Mouse (Mus musculus) adrenal gland (tissue): Measurements from ENCODE around the gene Klc2.
"Not testable (repeated sequence)": the region's sequence is repeated elsewhere in the genome, so short reads cannot be mapped to it uniquely, and the experiment has no call there.

Source experiments
- intact Hi-C: fragments of 180-260 bp; cut with DNase I; formaldehyde crosslinking; loops from one replicate; pipeline ENCODE4 v1.15.1; 2025

Klc2 gene

DNA sequence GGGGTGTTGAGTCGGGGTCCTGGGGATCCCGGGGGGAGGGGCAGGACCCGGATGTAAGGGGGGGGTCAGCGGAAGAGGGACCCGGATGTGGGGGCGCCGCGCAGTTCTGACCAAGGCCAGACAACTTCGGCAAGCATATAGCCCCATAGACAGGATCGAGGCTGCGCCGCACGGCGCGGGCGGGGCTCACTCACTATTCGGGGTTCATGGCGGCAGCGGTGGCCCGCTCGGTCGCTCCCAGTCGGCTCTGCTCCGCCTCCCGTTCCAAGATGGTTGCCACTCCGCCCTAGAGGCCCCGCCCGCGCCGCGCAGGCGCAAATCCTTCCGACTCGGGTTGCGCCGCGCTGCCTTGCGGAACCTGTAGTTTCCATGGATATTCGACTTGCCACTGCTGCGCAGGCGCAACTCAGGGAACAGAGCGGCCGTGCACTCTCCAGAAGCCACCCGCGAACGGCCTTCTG, 11.6 kb downstream of the Klc2 start, which contains the start of gene Rab1b:
TSS of gene Rab1b (minus strand) at position 342 of the 461 bp plus-strand sequence.
- intact Hi-C loops: no loop called here

GRCm38 (mm10) chr19:5106074-5106473, 12.3 kb downstream of the Klc2 start:
- intact Hi-C loops: no loop called here

GRCm38 (mm10) chr19:5098363-5099143, 19.8 kb downstream of the Klc2 start, which contains the start of gene Cnih2:
Gene Cnih2, minus strand, starts transcription at chr19:5098521.
- intact Hi-C loops: no loop called here

- intact Hi-C loops: no loop called here
Measured at GRCm38 (mm10) chr19:5097521-5098362, 20.6 kb downstream of the Klc2 start.

GRCm38 (mm10) chr19:5095887-5096474, 22.4 kb downstream of the Klc2 start:
- intact Hi-C loops: loop anchor here (2.0 kb wide), 1 partner anchor 43 kb away; no protein-coding TSS in a partner anchor

GRCm38 (mm10) chr19:5094746-5095417, 23.5 kb downstream of the Klc2 start:
- intact Hi-C loops: loop anchor here (2.0 kb wide), 1 partner anchor 44 kb away; no protein-coding TSS in a partner anchor

GRCm38 (mm10) chr19:5094243-5094632, 24.1 kb downstream of the Klc2 start:
- intact Hi-C loops: loop anchor here (2.0 kb wide), 1 partner anchor 45 kb away; no protein-coding TSS in a partner anchor

- intact Hi-C loops: loop anchor here (2.0 kb wide), 1 partner anchor 45 kb away; no protein-coding TSS in a partner anchor
Measured at GRCm38 (mm10) chr19:5093481-5094242, 24.7 kb downstream of the Klc2 start.

- intact Hi-C loops: no loop called here
Measured at GRCm38 (mm10) chr19:5092083-5092482, 26.3 kb downstream of the Klc2 start.

- intact Hi-C loops: no loop called here
Measured at GRCm38 (mm10) chr19:5089324-5089723, 29.0 kb downstream of the Klc2 start.

GRCm38 (mm10) chr19:5087884-5088728, 30.3 kb downstream of the Klc2 start, which contains the start of gene Yif1a:
Gene Yif1a, plus strand, starts transcription at chr19:5088538.
- intact Hi-C loops: no loop called here

GRCm38 (mm10) chr19:5086533-5086932, 31.8 kb downstream of the Klc2 start:
- intact Hi-C loops: not testable (repeated sequence)

- intact Hi-C loops: no loop called here
Measured at GRCm38 (mm10) chr19:5085145-5085863, 33.1 kb downstream of the Klc2 start, which contains the start of gene Tmem151a. Gene Tmem151a, minus strand, starts transcription at chr19:5085531.

DNA sequence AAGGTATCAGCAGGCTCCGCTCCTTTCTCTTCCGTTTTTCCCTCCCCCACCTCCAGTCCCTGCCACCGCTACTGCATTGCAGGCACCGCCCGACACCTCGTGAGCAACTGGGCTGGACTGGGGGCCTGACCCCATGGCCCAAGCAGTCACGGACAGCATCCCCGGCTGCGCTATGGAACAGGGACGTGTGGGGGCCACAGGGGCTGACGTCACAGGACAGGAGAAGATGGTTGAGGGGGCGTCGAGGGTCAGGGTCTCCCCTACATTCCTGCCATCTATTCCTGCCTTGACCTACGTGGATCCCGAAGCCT, 33.6 kb downstream of the Klc2 start:
- intact Hi-C loops: no loop called here

GRCm38 (mm10) chr19:5083961-5084833, 34.2 kb downstream of the Klc2 start:
- intact Hi-C loops: no loop called here

GRCm38 (mm10) chr19:5082596-5082995, 35.8 kb downstream of the Klc2 start:
- intact Hi-C loops: no loop called here

DNA sequence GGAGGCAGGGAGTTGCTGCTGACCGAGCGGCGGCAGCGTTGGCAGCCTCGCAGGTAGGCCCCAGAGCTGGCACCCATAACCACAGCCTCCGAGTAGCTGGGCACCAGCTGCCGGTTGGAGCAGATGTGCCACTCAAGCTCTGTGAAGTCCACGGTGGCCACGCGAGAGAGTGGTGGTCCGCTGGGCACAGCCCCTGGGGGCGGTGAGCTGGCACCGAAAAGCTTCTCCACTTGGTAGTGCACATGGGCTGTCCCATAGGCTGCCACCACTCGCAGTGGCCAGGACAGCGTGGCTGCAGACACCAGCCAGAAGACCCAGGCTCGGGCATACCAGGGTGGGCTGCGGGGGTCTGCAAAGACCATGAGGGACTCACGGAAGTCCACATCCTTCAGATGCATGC, 36.4 kb downstream of the Klc2 start:
- intact Hi-C loops: no loop called here

GRCm38 (mm10) chr19:5079279-5079678, 39.1 kb downstream of the Klc2 start:
- intact Hi-C loops: no loop called here
